Mouse (Mus musculus): Measurements from ENCODE around the gene Ski. TPM values are rescaled to one million over a fixed set of nuclear protein-coding genes. Genes with fewer than 3 reads are reported as not detected.

Gene Ski
- polyA plus RNA-seq, 1 experiment from 2014 or later, result 14.3 TPM

GRCm38 (mm10) chr4:155218104-155218732, 4.2 kb downstream of the Ski start:
- H3K27ac ChIP-seq (replicated peaks; ENCODE audit: low read depth, low read length), result no peak overlapping the region
- WGBS, result 89% methylated on average over 9 of the region's 9 CpGs

DNA sequence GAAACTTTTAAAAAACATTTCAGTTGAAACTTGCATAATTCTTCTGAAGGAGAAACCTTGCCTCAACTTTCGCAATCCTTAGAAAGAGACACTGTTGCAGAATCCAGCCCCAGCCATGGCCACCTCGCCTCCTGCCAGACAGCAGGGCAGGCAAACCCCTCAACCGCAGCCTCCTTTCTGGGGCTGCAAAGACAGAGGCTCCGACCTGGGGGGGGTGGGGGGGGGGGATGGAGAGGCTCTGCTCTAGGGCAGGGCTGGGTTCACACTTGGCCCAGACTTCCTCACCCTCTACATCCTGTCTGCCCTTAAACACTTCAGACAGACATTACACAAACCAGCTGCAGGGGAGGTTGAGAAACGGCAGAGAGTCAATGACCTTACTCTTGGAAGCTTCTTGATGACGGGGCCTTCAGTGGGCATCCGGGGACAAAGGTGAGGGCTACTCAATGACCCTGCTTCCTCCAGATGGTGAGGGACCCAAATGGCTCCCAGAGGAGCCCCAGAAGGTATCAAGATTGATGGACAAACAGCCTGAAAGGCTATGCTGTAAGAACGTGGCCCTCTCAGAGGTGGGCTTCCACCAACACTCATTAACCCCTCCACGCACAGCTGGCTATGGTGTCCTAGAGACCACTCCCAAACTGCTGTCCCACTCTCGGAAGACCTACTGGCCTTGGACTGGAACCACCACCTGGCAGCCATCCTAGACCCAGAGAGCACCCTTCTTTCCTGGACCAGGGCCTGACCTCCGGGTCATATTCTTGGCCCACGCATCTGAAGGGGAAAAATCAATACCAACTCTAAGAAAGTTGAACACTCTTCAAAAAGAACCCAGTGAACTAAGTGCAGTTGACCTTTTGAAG, 4.9 kb downstream of the Ski start:
- Histone ChIP-seq H3K27ac (replicated peaks; ENCODE audit: low read depth, low read length) (no peak overlapping the region), H3K9me3 (ENCODE audit: control insufficient read depth, low read length) (no peaks in the 10 kb centered on the region), H3K4me3 (replicated peaks; ENCODE audit: low read depth, low read length) (no peak overlapping the region), H3K36me3 (ENCODE audit: control insufficient read depth, insufficient read depth, low read length) (no peaks in the 10 kb centered on the region), H3K4me2 (ENCODE audit: low read length) (peak overlapping the region; percentile 17), H3K9ac (replicated peaks; ENCODE audit: low read length) (no peak overlapping the region), H3K27me3 (ENCODE audit: control insufficient read depth, insufficient read depth, low read length) (no peaks in the 10 kb centered on the region), H3K4me1 (ENCODE audit: control insufficient read depth, insufficient read depth, low read length) (peaks cover 80% of the 10 kb centered on the region)
- ATAC-seq (ENCODE audit: low FRiP score, low TSS enrichment) (no peak), DNase-seq (no peak)
- WGBS, result 81% methylated on average over 12 of the region's 12 CpGs

More at GRCm38 (mm10) chr4:155218104-155218732, 4.2 kb downstream of the Ski start:
- H3K4me1 ChIP-seq (ENCODE audit: control insufficient read depth, insufficient read depth, low read length), result peaks cover 76% of the 10 kb centered on the region
- no peak overlapping the region for H3K9ac ChIP-seq (replicated peaks; ENCODE audit: low read length)
- no peak for ATAC-seq (ENCODE audit: low FRiP score, low TSS enrichment)
- no peaks in the 10 kb centered on the region for H3K27me3 ChIP-seq (ENCODE audit: control insufficient read depth, insufficient read depth, low read length)
- H3K4me3 ChIP-seq (replicated peaks; ENCODE audit: low read depth, low read length), result 0 out of 2 replicates have a peak overlapping the region, but pooled peaks have one; percentile 82
- no peaks in the 10 kb centered on the region for H3K36me3 ChIP-seq (ENCODE audit: control insufficient read depth, insufficient read depth, low read length)
- peak overlapping the region; percentile 100 for H3K4me2 ChIP-seq (ENCODE audit: low read length)
- DNase-seq, result no peak
- H3K9me3 ChIP-seq (ENCODE audit: control insufficient read depth, low read length), result no peaks in the 10 kb centered on the region

DNA sequence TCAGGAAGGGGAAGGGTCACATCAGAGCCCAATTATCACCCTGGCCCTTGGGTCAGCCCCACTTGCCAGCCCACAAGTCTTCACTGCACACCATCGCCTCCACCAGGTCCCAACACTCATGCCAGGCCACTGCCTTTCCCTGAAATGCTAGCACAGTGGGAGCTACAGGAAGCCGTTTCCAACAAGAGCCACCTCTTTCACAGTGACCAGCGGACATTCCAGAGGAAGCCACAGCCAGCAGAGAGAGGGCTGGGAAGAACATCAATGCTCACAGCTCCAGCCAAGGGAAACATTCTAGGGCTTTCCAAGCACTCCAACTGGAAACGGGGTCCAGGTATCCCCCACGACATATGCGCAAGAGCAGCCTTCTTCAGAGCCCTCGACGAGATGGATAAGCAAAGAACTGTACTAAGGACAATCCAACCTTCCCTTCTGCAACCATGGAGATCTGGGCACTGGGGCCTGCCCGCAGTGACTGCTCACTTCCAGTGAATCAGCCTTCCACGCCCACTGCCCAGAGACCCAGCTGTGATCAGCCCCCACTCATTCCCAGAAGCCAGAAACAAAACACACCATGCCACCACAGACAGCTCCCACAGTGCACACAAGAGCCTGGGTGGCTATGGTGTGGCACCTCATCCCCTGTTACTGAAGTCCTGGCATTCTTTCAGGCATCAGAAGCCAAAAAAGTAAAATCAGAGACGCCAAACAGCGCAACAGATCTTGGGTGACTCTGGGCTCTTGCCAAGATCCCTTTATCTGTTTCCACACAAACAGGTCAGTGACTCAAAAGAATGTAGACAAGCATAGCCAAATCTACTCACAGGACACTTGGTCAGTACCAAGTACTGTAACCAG, 6.4 kb downstream of the Ski start:
- Histone ChIP-seq H3K4me2 (ENCODE audit: low read length) (peak overlapping the region; percentile 15; the same call in 1 of the 2 replicates), H3K4me1 (ENCODE audit: control insufficient read depth, insufficient read depth, low read length) (peaks cover 75% of the 10 kb centered on the region), H3K27me3 (ENCODE audit: control insufficient read depth, insufficient read depth, low read length) (no peaks in the 10 kb centered on the region), H3K36me3 (ENCODE audit: control insufficient read depth, insufficient read depth, low read length) (0 out of 2 replicates have a peak, but pooled peaks cover 3% of the 10 kb centered on the region), H3K4me3 (replicated peaks; ENCODE audit: low read depth, low read length) (no peak overlapping the region), H3K9me3 (ENCODE audit: control insufficient read depth, low read length) (no peaks in the 10 kb centered on the region), H3K9ac (replicated peaks; ENCODE audit: low read length) (0 out of 2 replicates have a peak overlapping the region, but pooled peaks have one; percentile 16), H3K27ac (replicated peaks; ENCODE audit: low read depth, low read length) (peak overlapping the region; percentile 37; the same call in 1 of the 2 replicates)
- no peak for DNase-seq
- no peak for ATAC-seq (ENCODE audit: low FRiP score, low TSS enrichment)
- 71% methylated on average over 12 of the region's 12 CpGs for WGBS

- H3K36me3 ChIP-seq (ENCODE audit: control insufficient read depth, insufficient read depth, low read length), result 0 out of 2 replicates have a peak, but pooled peaks cover 3% of the 10 kb centered on the region
- DNase-seq (no peak), ATAC-seq (ENCODE audit: low FRiP score, low TSS enrichment) (no peak)
- no peak overlapping the region; the same call in 1 of the 2 replicates for H3K27ac ChIP-seq (replicated peaks; ENCODE audit: low read depth, low read length)
- no peak overlapping the region for H3K9ac ChIP-seq (replicated peaks; ENCODE audit: low read length)
- H3K4me1 ChIP-seq (ENCODE audit: control insufficient read depth, insufficient read depth, low read length), result peaks cover 67% of the 10 kb centered on the region
- no peaks in the 10 kb centered on the region for H3K27me3 ChIP-seq (ENCODE audit: control insufficient read depth, insufficient read depth, low read length)
- peak overlapping the region; percentile 15; the same call in 1 of the 2 replicates for H3K4me2 ChIP-seq (ENCODE audit: low read length)
- H3K4me3 ChIP-seq (replicated peaks; ENCODE audit: low read depth, low read length), result no peak overlapping the region
- 72% methylated on average over 9 of the region's 9 CpGs for WGBS
- no peaks in the 10 kb centered on the region for H3K9me3 ChIP-seq (ENCODE audit: control insufficient read depth, low read length)
Measured at GRCm38 (mm10) chr4:155215203-155215602, 7.2 kb downstream of the Ski start.

DNA sequence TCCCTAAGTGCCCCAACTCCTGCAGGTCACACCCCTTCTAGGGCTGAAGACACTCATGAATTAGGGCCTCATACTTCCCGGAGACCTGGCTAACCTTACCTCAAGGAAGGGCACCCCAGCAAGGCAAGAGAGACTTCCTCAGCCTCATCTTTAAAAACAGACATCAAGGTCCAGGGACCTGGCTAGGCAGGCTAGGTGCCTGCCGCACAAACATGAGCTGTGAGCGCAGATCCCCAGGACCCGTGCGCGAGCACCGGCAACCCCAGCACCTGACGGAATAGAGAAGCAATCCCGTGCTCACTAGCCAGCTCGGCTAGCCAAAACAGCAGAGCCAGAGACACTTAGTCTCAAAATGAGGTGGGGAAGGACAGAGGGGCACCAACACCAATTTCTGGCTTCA, 7.6 kb downstream of the Ski start:
- DNase-seq, result no peak
- no peak overlapping the region for H3K27ac ChIP-seq (replicated peaks; ENCODE audit: low read depth, low read length)
- no peaks in the 10 kb centered on the region for H3K9me3 ChIP-seq (ENCODE audit: control insufficient read depth, low read length)
- H3K36me3 ChIP-seq (ENCODE audit: control insufficient read depth, insufficient read depth, low read length), result 0 out of 2 replicates have a peak, but pooled peaks cover 3% of the 10 kb centered on the region
- WGBS, result 76% methylated on average over 10 of the region's 10 CpGs
- H3K27me3 ChIP-seq (ENCODE audit: control insufficient read depth, insufficient read depth, low read length), result no peaks in the 10 kb centered on the region
- no peak overlapping the region for H3K4me2 ChIP-seq (ENCODE audit: low read length)
- no peak overlapping the region for H3K4me3 ChIP-seq (replicated peaks; ENCODE audit: low read depth, low read length)
- H3K4me1 ChIP-seq (ENCODE audit: control insufficient read depth, insufficient read depth, low read length), result peaks cover 63% of the 10 kb centered on the region
- H3K9ac ChIP-seq (replicated peaks; ENCODE audit: low read length), result no peak overlapping the region
- ATAC-seq (ENCODE audit: low FRiP score, low TSS enrichment), result no peak

DNA sequence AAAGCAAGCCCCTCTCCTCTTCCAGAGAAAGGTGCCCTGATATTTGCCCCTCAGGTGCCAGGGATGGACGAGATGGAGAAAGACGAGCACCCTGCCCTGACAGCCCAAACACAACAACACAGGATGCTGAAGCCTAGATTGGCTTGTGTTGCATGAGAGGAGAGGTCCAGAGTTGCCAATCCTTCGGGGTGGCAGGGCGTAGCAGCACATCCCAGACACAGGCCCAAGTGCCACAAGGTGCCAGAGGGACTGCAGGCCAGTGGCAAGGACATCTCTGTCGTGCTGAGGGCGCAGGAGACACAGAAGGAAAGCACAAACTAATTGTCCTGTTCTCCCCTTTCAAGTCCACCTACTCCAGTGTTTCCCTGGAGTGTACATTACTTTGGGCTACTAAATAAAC, 8.2 kb downstream of the Ski start:
- Histone ChIP-seq H3K9me3 (ENCODE audit: control insufficient read depth, low read length) (no peaks in the 10 kb centered on the region), H3K27me3 (ENCODE audit: control insufficient read depth, insufficient read depth, low read length) (no peaks in the 10 kb centered on the region), H3K9ac (replicated peaks; ENCODE audit: low read length) (no peak overlapping the region), H3K36me3 (ENCODE audit: control insufficient read depth, insufficient read depth, low read length) (0 out of 2 replicates have a peak, but pooled peaks cover 3% of the 10 kb centered on the region), H3K4me1 (ENCODE audit: control insufficient read depth, insufficient read depth, low read length) (peaks cover 57% of the 10 kb centered on the region), H3K4me2 (ENCODE audit: low read length) (no peak overlapping the region), H3K4me3 (replicated peaks; ENCODE audit: low read depth, low read length) (no peak overlapping the region), H3K27ac (replicated peaks; ENCODE audit: low read depth, low read length) (no peak overlapping the region)
- 83% methylated on average over 6 of the region's 6 CpGs for WGBS
- DNase-seq (no peak), ATAC-seq (ENCODE audit: low FRiP score, low TSS enrichment) (no peak)

DNA sequence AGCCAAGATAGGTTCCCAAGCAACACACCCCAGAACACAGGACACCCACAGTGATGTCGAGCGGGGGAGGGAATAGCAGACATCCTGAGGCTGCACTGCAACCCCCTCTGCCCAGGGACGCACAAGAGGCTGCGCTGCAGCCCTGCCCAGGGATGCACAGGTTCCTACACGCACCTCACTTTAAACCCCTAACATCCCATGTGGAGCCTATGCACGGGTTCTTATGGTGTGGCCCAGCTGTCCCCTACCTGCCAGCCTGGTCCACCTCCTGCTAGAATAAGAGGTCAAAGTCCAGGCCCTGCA, 8.7 kb downstream of the Ski start:
- Histone ChIP-seq H3K4me2 (ENCODE audit: low read length) (no peak overlapping the region), H3K9ac (replicated peaks; ENCODE audit: low read length) (no peak overlapping the region), H3K4me1 (ENCODE audit: control insufficient read depth, insufficient read depth, low read length) (peaks cover 54% of the 10 kb centered on the region), H3K27me3 (ENCODE audit: control insufficient read depth, insufficient read depth, low read length) (no peaks in the 10 kb centered on the region), H3K4me3 (replicated peaks; ENCODE audit: low read depth, low read length) (no peak overlapping the region), H3K9me3 (ENCODE audit: control insufficient read depth, low read length) (no peaks in the 10 kb centered on the region), H3K27ac (replicated peaks; ENCODE audit: low read depth, low read length) (0 out of 2 replicates have a peak overlapping the region, but pooled peaks have one; percentile 37), H3K36me3 (ENCODE audit: control insufficient read depth, insufficient read depth, low read length) (0 out of 2 replicates have a peak, but pooled peaks cover 3% of the 10 kb centered on the region)
- DNase-seq (no peak), ATAC-seq (ENCODE audit: low FRiP score, low TSS enrichment) (peak; percentile 20; the same call in 1 of the 2 replicates)
- 75% methylated on average over 6 of the region's 6 CpGs for WGBS

GRCm38 (mm10) chr4:155213052-155213751, 9.2 kb downstream of the Ski start:
- Histone ChIP-seq H3K4me3 (replicated peaks; ENCODE audit: low read depth, low read length) (no peak overlapping the region), H3K4me2 (ENCODE audit: low read length) (no peak overlapping the region), H3K4me1 (ENCODE audit: control insufficient read depth, insufficient read depth, low read length) (peaks cover 54% of the 10 kb centered on the region), H3K27ac (replicated peaks; ENCODE audit: low read depth, low read length) (no peak overlapping the region), H3K27me3 (ENCODE audit: control insufficient read depth, insufficient read depth, low read length) (no peaks in the 10 kb centered on the region), H3K9me3 (ENCODE audit: control insufficient read depth, low read length) (no peaks in the 10 kb centered on the region), H3K36me3 (ENCODE audit: control insufficient read depth, insufficient read depth, low read length) (0 out of 2 replicates have a peak, but pooled peaks cover 3% of the 10 kb centered on the region), H3K9ac (replicated peaks; ENCODE audit: low read length) (no peak overlapping the region)
- ATAC-seq (ENCODE audit: low FRiP score, low TSS enrichment) (no peak), DNase-seq (no peak)
- WGBS, result 61% methylated on average over 9 of the region's 9 CpGs
